Mouse (Mus musculus) left cerebral cortex, postnatal 10 days (tissue): Measurements from ENCODE around the gene Eef1a1. TPM values are rescaled to one million over a fixed set of nuclear protein-coding genes. Genes with fewer than 3 reads are reported as not detected.
"Not testable (repeated sequence)": the region's sequence is repeated elsewhere in the genome, so short reads cannot be mapped to it uniquely, and the experiment has no call there.

Source experiments
- DNase-seq, 2 experiments: peaks; one replicate each; pipeline ENCODE4 v3.0.0; 2021 to 2022; ENCODE audit warnings: low spot score in 2 of 2, mixed read lengths in 1 of 2; ENCODE audit errors: extremely low spot score in 1 of 2
- intact Hi-C: fragments of 180-260 bp; cut with DNase I; formaldehyde crosslinking; loops from one replicate; pipeline ENCODE4 v1.15.1; 2025
- total RNA-seq, 2 experiments: library from RNA; stranded (reverse); gene quantifications; 2 replicates each; pipeline ENCODE4 v1.2.3; 2021

The Eef1a1 gene
- total RNA-seq, 2 experiments from 2014 or later: 3,801 to 3,978 TPM

GRCm38 (mm10) chr9:78480706-78481358 lies 8.1 kb downstream of the Eef1a1 start:
- intact Hi-C loops: no loop called here
- DNase-seq: peak; percentile 59 to 90

GRCm38 (mm10) chr9:78480227-78480626 lies 8.7 kb downstream of the Eef1a1 start:
- intact Hi-C loops: not testable (repeated sequence)

GRCm38 (mm10) chr9:78479308-78479707 lies 9.6 kb downstream of the Eef1a1 start:
- intact Hi-C loops, DNase-seq: not testable (repeated sequence)

More at GRCm38 (mm10) chr9:78480227-78480626, 8.7 kb downstream of the Eef1a1 start:
- DNase-seq: not testable (repeated sequence)

- intact Hi-C loops, DNase-seq: not testable (repeated sequence)
These were observed 10.8 kb downstream of the Eef1a1 start for GRCm38 (mm10) chr9:78478009-78478605.

- DNase-seq: no peak
- intact Hi-C loops: no loop called here
These were observed 11.9 kb downstream of the Eef1a1 start for GRCm38 (mm10) chr9:78477021-78477551.

- intact Hi-C loops: no loop called here
- no peak for DNase-seq
These were observed 12.4 kb downstream of the Eef1a1 start for GRCm38 (mm10) chr9:78476531-78477020.

- no peak for DNase-seq
- intact Hi-C loops: no loop called here
These were observed 13.1 kb downstream of the Eef1a1 start for GRCm38 (mm10) chr9:78475873-78476272.

- intact Hi-C loops: no loop called here
- DNase-seq: no peak
These were observed 13.6 kb downstream of the Eef1a1 start for GRCm38 (mm10) chr9:78475383-78475780.

- intact Hi-C loops: no loop called here
- no peak for DNase-seq
These were observed 14.1 kb downstream of the Eef1a1 start for GRCm38 (mm10) chr9:78474771-78475382.

GRCm38 (mm10) chr9:78474270-78474669 lies 14.7 kb downstream of the Eef1a1 start:
- no peak for DNase-seq
- intact Hi-C loops: no loop called here

- no peak for DNase-seq
- intact Hi-C loops: no loop called here
These were observed 15.4 kb downstream of the Eef1a1 start for GRCm38 (mm10) chr9:78473588-78473987.

- no peak for DNase-seq
- intact Hi-C loops: no loop called here
These were observed 23.2 kb downstream of the Eef1a1 start for GRCm38 (mm10) chr9:78465725-78466124.

GRCm38 (mm10) chr9:78463337-78463736 lies 25.6 kb downstream of the Eef1a1 start:
- intact Hi-C loops: no loop called here
- no peak for DNase-seq

- intact Hi-C loops: no loop called here
These were observed 31.9 kb downstream of the Eef1a1 start for GRCm38 (mm10) chr9:78457026-78457425.

GRCm38 (mm10) chr9:78451382-78451781 lies 37.6 kb downstream of the Eef1a1 start:
- intact Hi-C loops: no loop called here
- peak in 1 of 2 experiments; percentile 32 for DNase-seq

More at GRCm38 (mm10) chr9:78457026-78457425, 31.9 kb downstream of the Eef1a1 start:
- DNase-seq: no peak

- intact Hi-C loops: no loop called here
- DNase-seq: no peak
These were observed 38.5 kb downstream of the Eef1a1 start for GRCm38 (mm10) chr9:78450404-78450803.

- intact Hi-C loops: no loop called here
- DNase-seq: peak; percentile 82 to 91
These were observed 40.7 kb downstream of the Eef1a1 start, which contains the start of the genes Mto1 and Gm17324 for GRCm38 (mm10) chr9:78447973-78448873. Gene Mto1, plus strand, starts transcription at chr9:78448208. Gene Gm17324, minus strand, starts transcription at chr9:78448786.

- no peak for DNase-seq
- intact Hi-C loops: no loop called here
These were observed 41.4 kb downstream of the Eef1a1 start for GRCm38 (mm10) chr9:78447606-78447972.
